Mouse (Mus musculus) CD4-positive, CD25-positive, alpha-beta regulatory T cell (primary cell): ENCODE data around the gene Mycbp2. TPM values are rescaled to one million over a fixed set of nuclear protein-coding genes. Genes with fewer than 3 reads are reported as not detected.

Experiments
- polyA plus RNA-seq: library from polyadenylated mRNA; unstranded; fragments of 100-300 nt; shearing (Covaris generic); gene quantifications from one replicate; pipeline ENCODE4 v1.2.1, GENCODE M21; 2017

The Mycbp2 gene
- 68.6 TPM for polyA plus RNA-seq

DNA sequence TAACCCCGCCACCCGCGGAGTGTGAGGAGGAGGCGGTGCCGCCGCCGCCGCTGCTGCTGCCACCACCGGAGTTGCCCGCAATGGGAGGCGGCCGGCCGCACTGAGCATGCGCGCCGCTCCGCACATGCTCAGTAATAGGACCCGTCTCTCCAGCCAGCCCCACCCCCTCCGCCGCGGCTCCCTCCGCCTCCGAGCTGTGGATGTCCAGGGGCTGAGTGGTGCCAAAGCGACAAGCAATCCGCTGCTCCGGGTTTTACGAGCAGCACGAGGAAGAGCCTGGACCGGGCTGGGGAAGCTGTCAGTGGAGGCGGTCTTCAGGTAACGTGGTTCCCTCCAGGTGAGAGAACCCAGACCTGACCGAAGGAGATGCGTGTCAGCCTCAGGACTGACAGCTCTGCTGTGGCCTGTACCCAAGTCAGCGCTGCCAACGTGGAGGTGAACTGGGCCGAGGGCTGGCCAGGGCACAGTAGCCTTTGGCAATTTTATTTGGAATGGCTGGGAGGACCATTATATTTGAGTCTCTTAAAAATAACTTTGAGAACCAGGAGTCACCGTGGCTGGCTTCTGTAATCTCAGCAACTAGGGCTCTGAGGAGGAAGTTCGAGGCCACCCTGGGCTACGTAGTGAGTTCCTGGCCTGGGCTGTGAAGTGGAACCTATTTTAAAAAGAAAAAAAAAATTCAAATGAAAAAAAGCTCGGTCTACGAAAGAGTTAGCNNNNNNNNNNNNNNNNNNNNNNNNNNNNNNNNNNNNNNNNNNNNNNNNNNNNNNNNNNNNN lies at the start of gene Mycbp2:
Gene Mycbp2, minus strand, starts transcription at position 86 of the 777 bp plus-strand sequence.

GRCm38 (mm10) chr14:103099238-103099933 lies 247.2 kb downstream of the Mycbp2 start, which contains the start of gene Fbxl3:
Fbxl3 (minus strand) TSS chr14:103099566.

GRCm38 (mm10) chr14:103069864-103070611 lies 276.6 kb downstream of the Mycbp2 start, which contains the start of gene Cln5:
Cln5 (plus strand) TSS chr14:103070216.

Other genes with a start within 250 kb of the Mycbp2 start
- gene Fbxl3, start 247.2 kb downstream of the Mycbp2 start, polyA plus RNA-seq = 93.4 TPM
- not detected for gene Scel, start 166.5 kb upstream of the Mycbp2 start, polyA plus RNA-seq